Mouse (Mus musculus) intestine, embryonic 14.5 days (tissue): ENCODE measurements around the gene Hist1h2ah. TPM values are rescaled to one million over a fixed set of nuclear protein-coding genes. Genes with fewer than 3 reads are reported as not detected.
A peak's percentile ranks its signal among the peaks of the same experiment; 100 is the strongest.

Experiments
- ATAC-seq: fragments of 200-750 bp; cut with Nextera tagmentation; replicated peaks from 2 replicates; pipeline ENCODE4 v1.8.0; 2017; ENCODE audit warnings: low read depth, moderate number of reproducible peaks, moderate TSS enrichment, moderate library complexity; ENCODE audit not compliant: low FRiP score, low TSS enrichment
- DNase-seq: peaks from one replicate; pipeline ENCODE4 v3.0.0-alpha.2; 2018; ENCODE audit warnings: low spot score
- H3K27ac ChIP-seq: fragments of 300-500 bp; sonication (generic); 2 replicates; pipeline ENCODE4 v1.5.1; 2014; ENCODE audit warnings: low read depth, mild to moderate bottlenecking, control low read depth
- H3K27me3 ChIP-seq: fragments of 300-500 bp; sonication (generic); replicated peaks from 2 replicates; pipeline ENCODE4 v1.6.1; 2014; ENCODE audit warnings: low read length, control low read depth; ENCODE audit not compliant: control insufficient read depth, insufficient read depth
- H3K36me3 ChIP-seq: fragments of 300-500 bp; sonication (generic); 2 replicates; pipeline ENCODE4 v1.6.1; 2014; ENCODE audit warnings: low read length, control low read depth; ENCODE audit not compliant: control insufficient read depth, insufficient read depth
- H3K4me1 ChIP-seq: fragments of 300-500 bp; sonication (generic); replicated peaks from 2 replicates; pipeline ENCODE4 v1.6.1; 2014; ENCODE audit warnings: low read length, control low read depth, mixed read lengths; ENCODE audit not compliant: control insufficient read depth, insufficient read depth
- H3K4me2 ChIP-seq: fragments of 300-500 bp; sonication (generic); 2 replicates; pipeline ENCODE4 v1.6.1; 2014; ENCODE audit warnings: low read length
- H3K4me3 ChIP-seq: fragments of 300-500 bp; sonication (generic); 2 replicates; pipeline ENCODE4 v1.5.1; 2014; ENCODE audit warnings: low read depth, low read length, control low read depth, mixed read lengths
- H3K9ac ChIP-seq: fragments of 300-500 bp; sonication (generic); 2 replicates; pipeline ENCODE4 v1.6.1; 2014; ENCODE audit warnings: mild to moderate bottlenecking, low read length
- H3K9me3 ChIP-seq: fragments of 300-500 bp; sonication (generic); 2 replicates; pipeline ENCODE4 v1.6.1; 2016; ENCODE audit warnings: low read length, control low read depth; ENCODE audit not compliant: control insufficient read depth
- WGBS: fragments of 180-500 bp; shearing (Covaris S2); extraction: QIAGEN DNeasy Blood & Tissue Kit; methylation state at CpG from one replicate; pipeline ENCODE4 v1.1.7; 2014; 5-methylcytosine and 5-hydroxymethylcytosine counted together
- polyA plus RNA-seq: library from polyadenylated mRNA; unstranded; fragments of >200 nt; fragmentation: Nextera tagmentation; extraction: Ambion mirVana; gene quantifications from 2 replicates; pipeline ENCODE4 v1.2.1, GENCODE M21; 2014

Hist1h2ah gene
- polyA plus RNA-seq, 1 experiment from 2014 or later, result 19.7 TPM

- Histone ChIP-seq H3K36me3 (no peaks in the 10 kb centered on the region), H3K4me1 (peaks cover 7% of the 10 kb centered on the region; the same call in 1 of the 2 replicates), H3K9me3 (no peaks in the 10 kb centered on the region), H3K27me3 (peaks cover 98% of the 10 kb centered on the region), H3K4me2 (peak overlapping the region; percentile 91), H3K9ac (0 out of 2 replicates have a peak overlapping the region, but pooled peaks have one; percentile 3), H3K27ac (no peak overlapping the region), H3K4me3 (peak overlapping the region; percentile 55)
- DNase-seq (peak; percentile 79), ATAC-seq (peak; percentile 92)
- WGBS, result under 1% methylated on average over 38 of the region's 38 CpGs
These were observed 28.8 kb downstream of the Hist1h2ah start for GRCm38 (mm10) chr13:22006334-22007120.

- ATAC-seq, result peak; percentile 85
These were observed 29.6 kb downstream of the Hist1h2ah start for GRCm38 (mm10) chr13:22005605-22006333.

GRCm38 (mm10) chr13:22001823-22002222 is 33.5 kb downstream of the Hist1h2ah start:
- Histone ChIP-seq H3K9ac (no peak overlapping the region), H3K27ac (no peak overlapping the region)
- DNase-seq, result no peak

More at GRCm38 (mm10) chr13:22005605-22006333, 29.6 kb downstream of the Hist1h2ah start:
- Histone ChIP-seq H3K27me3 (peaks cover 100% of the 10 kb centered on the region), H3K4me3 (peak overlapping the region; percentile 55), H3K4me1 (peaks cover 7% of the 10 kb centered on the region; the same call in 1 of the 2 replicates), H3K36me3 (no peaks in the 10 kb centered on the region), H3K9ac (peak overlapping the region; percentile 8; the same call in 1 of the 2 replicates), H3K4me2 (peak overlapping the region; percentile 91), H3K27ac (no peak overlapping the region), H3K9me3 (no peaks in the 10 kb centered on the region)
- peak; percentile 89 for DNase-seq
- WGBS, result under 1% methylated on average over 45 of the region's 45 CpGs

GRCm38 (mm10) chr13:22001346-22001745 is 34.0 kb downstream of the Hist1h2ah start:
- no peak overlapping the region for H3K27ac ChIP-seq
- ATAC-seq, result no peak
- H3K4me2 ChIP-seq, result no peak overlapping the region
- peaks cover 100% of the 10 kb centered on the region for H3K27me3 ChIP-seq
- H3K9ac ChIP-seq, result no peak overlapping the region
- no peaks in the 10 kb centered on the region for H3K9me3 ChIP-seq
- H3K4me1 ChIP-seq, result no peaks in the 10 kb centered on the region
- H3K36me3 ChIP-seq, result no peaks in the 10 kb centered on the region
- H3K4me3 ChIP-seq, result no peak overlapping the region
- no peak for DNase-seq
- 63% methylated on average over 2 of the region's 2 CpGs for WGBS

More at GRCm38 (mm10) chr13:22001823-22002222, 33.5 kb downstream of the Hist1h2ah start:
- Histone ChIP-seq H3K4me2 (no peak overlapping the region), H3K27me3 (peaks cover 100% of the 10 kb centered on the region), H3K36me3 (no peaks in the 10 kb centered on the region), H3K4me3 (no peak overlapping the region), H3K4me1 (peaks cover 4% of the 10 kb centered on the region; the same call in 1 of the 2 replicates), H3K9me3 (no peaks in the 10 kb centered on the region)
- 27% methylated on average over 5 of the region's 5 CpGs for WGBS
- ATAC-seq, result no peak

GRCm38 (mm10) chr13:21999147-21999546 is 36.2 kb downstream of the Hist1h2ah start:
- ATAC-seq, result no peak
- Histone ChIP-seq H3K4me1 (no peaks in the 10 kb centered on the region), H3K27ac (no peak overlapping the region), H3K4me3 (no peak overlapping the region), H3K36me3 (no peaks in the 10 kb centered on the region), H3K9me3 (no peaks in the 10 kb centered on the region), H3K27me3 (peaks cover 100% of the 10 kb centered on the region), H3K4me2 (no peak overlapping the region), H3K9ac (no peak overlapping the region)
- peak; percentile 51 for DNase-seq
- 34% methylated on average over 4 of the region's 4 CpGs for WGBS

- no peaks in the 10 kb centered on the region for H3K4me1 ChIP-seq
- WGBS, result 27% methylated on average over 3 of the region's 3 CpGs
These were observed 37.0 kb downstream of the Hist1h2ah start for GRCm38 (mm10) chr13:21998412-21998811.

GRCm38 (mm10) chr13:21997821-21998220 is 37.5 kb downstream of the Hist1h2ah start:
- H3K27me3 ChIP-seq, result peaks cover 93% of the 10 kb centered on the region
- WGBS, result 15% methylated on average over 4 of the region's 4 CpGs
- H3K4me3 ChIP-seq, result 0 out of 2 replicates have a peak overlapping the region, but pooled peaks have one; percentile 32

More at GRCm38 (mm10) chr13:21998412-21998811, 37.0 kb downstream of the Hist1h2ah start:
- no peak for ATAC-seq
- Histone ChIP-seq H3K4me3 (no peak overlapping the region), H3K27me3 (peaks cover 99% of the 10 kb centered on the region), H3K4me2 (no peak overlapping the region), H3K36me3 (no peaks in the 10 kb centered on the region), H3K9me3 (no peaks in the 10 kb centered on the region), H3K9ac (no peak overlapping the region), H3K27ac (no peak overlapping the region)
- peak; percentile 43 for DNase-seq

GRCm38 (mm10) chr13:21997201-21997820 is 38.1 kb downstream of the Hist1h2ah start:
- ATAC-seq (no peak), DNase-seq (peak; percentile 58)
- 2% methylated on average over 21 of the region's 21 CpGs for WGBS
- H3K4me1 ChIP-seq, result no peaks in the 10 kb centered on the region
- H3K27me3 ChIP-seq, result peaks cover 88% of the 10 kb centered on the region
- H3K9ac ChIP-seq, result no peak overlapping the region
- peak overlapping the region; percentile 32 for H3K4me3 ChIP-seq
- no peaks in the 10 kb centered on the region for H3K36me3 ChIP-seq
- H3K9me3 ChIP-seq, result no peaks in the 10 kb centered on the region
- H3K4me2 ChIP-seq, result peak overlapping the region; percentile 43
- H3K27ac ChIP-seq, result no peak overlapping the region

More at GRCm38 (mm10) chr13:21997821-21998220, 37.5 kb downstream of the Hist1h2ah start:
- ATAC-seq (no peak), DNase-seq (peak; percentile 49)
- no peak overlapping the region for H3K9ac ChIP-seq
- no peaks in the 10 kb centered on the region for H3K9me3 ChIP-seq
- H3K4me2 ChIP-seq, result peak overlapping the region; percentile 43; the same call in 1 of the 2 replicates
- no peaks in the 10 kb centered on the region for H3K36me3 ChIP-seq
- H3K27ac ChIP-seq, result no peak overlapping the region
- no peaks in the 10 kb centered on the region for H3K4me1 ChIP-seq
